Mouse (Mus musculus) retina, adult 2 months (tissue): Measurements from ENCODE around the gene C330021F23Rik.
"Not testable (repeated sequence)": the region's sequence is repeated elsewhere in the genome, so short reads cannot be mapped to it uniquely, and the experiment has no call there.

ENCODE experiments used
- DNase-seq: peaks from one replicate; pipeline ENCODE4 v3.0.0-alpha.2; 2012; ENCODE audit warnings: low read depth, low spot score

C330021F23Rik gene

DNA sequence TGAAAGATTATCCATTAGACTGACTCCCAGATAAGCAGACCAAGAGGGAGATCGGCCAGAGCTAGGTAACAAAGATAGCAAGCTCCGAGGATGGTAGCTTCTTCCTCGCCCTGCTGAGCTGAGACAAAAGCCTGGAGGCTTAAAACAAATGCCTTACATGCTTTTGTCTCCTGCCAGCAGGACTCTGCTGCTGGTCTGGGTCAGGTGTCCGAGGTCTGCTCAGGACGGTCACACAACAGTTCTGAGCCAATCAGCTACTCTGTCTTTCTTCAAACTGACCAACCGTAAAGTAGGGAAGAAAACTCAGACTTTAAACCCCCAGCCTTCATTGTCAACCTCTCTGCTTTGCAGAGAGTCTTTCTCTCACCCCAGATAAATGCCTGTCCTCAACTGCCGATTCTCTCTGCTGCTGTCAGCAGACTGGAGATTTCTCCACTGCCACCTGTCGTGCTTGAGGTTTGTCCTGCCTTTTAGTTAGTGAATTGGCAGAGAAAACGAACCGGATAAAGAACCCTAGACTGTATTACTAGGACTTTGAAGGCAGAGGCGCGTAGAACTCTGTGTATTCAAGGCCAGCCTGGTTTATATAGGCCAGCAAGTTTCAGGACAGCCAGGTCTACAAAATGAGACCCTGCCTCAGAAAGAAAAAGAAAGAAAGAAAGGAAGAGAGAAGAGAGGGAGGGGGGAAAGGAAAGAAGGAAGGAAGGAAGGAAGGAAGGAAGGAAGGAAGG, at the start of gene C330021F23Rik:
Gene C330021F23Rik (plus strand): TSS at position 350 of the 731 bp plus-strand sequence.
- DNase-seq: no peak

DNA sequence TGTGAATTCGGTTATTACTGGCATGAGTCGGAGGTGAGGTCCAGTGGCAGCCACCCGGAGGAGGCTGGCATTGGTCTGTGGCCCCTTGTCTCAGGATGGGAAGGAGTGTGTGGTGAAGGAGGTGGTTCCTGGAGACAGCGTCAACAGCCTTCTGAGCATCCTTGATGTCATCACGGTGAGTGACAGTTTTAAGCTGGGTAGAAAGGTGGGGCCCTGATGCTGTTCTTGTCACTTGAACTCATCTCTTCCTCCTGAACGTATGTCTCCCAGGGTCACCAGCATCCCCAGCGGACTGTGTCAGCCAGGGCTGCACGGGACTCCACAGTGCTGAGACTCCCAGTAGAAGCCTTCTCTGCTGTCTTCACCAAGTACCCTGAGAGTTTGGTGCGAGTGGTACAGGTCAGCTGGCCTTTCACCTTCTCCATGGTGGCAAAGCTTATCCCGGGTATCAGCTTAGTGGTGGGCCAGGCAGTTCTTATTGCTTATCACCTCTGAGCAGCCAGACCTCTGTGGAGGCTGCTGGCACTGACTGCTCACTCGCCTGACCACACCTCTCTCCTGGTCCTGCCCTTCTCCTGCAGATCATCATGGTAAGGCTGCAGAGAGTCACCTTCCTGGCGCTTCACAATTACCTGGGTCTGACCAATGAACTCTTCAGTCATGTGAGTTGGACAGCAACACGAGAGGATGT, 45.6 kb upstream of the C330021F23Rik start:
- no peak for DNase-seq

GRCm38 (mm10) chr8:3530816-3531215, 37.0 kb upstream of the C330021F23Rik start:
- no peak for DNase-seq

DNA sequence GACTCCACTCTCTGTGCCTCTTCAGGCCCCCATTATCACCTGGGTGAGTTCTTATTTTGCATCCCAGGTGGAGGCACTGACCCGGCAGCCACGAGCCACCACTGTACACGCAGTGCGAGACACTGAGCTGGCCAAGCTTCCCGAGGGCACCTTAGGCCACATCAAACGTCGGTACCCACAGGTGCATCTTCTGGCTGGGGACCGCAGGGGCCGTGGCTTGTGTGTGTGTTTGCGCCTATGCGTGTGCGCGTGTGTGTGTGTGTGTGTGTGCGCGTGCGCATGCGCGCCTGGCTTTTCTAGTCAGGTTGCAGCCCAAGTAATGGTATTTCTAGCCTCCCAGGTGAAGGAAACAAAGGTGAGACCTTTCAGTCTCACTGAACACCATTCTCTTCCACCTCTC, 35.9 kb upstream of the C330021F23Rik start:
- no peak for DNase-seq

DNA sequence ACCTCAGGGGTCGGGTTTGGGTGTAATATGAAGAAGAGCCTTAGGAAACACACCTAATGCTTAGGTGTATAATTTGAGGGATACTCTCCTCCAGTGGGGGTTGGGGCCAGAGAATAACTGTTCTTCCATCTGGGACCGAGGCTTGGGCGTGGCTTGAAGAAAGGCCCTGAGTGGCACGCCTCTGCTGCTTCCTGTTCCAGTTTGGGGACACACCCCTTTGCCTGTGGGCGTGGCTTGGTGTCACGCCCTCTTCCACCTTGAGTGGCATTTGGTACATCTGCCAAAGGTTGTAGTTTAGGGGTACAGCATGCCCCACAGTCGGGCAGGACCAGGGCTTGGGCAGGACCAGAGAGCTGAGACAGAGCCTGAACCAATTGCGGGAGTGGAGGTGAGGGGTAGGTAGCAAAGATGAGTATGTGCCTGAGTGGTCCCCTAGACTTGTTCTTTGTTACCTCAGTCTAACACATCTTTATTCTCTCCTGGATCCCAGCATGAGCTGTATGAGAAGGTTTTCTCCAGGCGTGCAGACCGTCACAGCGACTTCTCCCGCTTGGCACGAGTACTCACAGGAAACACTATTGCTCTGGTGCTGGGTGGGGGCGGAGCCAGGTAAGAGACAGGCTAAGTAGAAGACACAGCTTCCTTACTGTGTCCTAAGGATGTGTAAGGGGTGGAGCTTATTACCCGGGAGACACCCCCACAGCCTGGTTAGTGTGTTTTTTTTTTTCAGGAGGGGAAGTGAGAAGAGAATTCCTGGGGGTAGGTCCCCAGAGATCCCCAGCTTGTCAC, 31.5 kb upstream of the C330021F23Rik start:
- no peak for DNase-seq

- no peak for DNase-seq
Measured at GRCm38 (mm10) chr8:3536940-3537339, 30.9 kb upstream of the C330021F23Rik start.

- DNase-seq: no peak
Measured at GRCm38 (mm10) chr8:3537666-3538065, 30.1 kb upstream of the C330021F23Rik start.

- DNase-seq: no peak
Measured at GRCm38 (mm10) chr8:3539146-3539545, 28.6 kb upstream of the C330021F23Rik start.

DNA sequence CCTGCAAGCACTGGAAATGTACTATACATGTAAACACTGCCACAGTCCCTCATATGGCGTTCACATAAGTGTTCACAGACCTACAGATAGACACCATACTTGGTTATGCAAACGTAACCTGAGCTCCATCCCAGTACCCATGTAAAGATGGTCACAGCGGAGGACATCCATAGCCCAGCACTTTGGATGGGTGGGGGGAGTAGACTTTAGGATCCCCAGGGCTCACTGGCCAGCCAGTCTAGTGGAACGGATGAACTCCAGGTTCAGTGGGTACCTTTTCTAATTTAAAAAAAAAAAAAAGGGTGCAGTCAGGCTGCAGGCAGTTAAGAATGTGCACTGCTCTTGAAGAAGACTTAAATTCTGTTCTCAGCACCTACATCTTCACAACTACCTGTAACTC, 27.7 kb upstream of the C330021F23Rik start:
- DNase-seq: no peak

DNA sequence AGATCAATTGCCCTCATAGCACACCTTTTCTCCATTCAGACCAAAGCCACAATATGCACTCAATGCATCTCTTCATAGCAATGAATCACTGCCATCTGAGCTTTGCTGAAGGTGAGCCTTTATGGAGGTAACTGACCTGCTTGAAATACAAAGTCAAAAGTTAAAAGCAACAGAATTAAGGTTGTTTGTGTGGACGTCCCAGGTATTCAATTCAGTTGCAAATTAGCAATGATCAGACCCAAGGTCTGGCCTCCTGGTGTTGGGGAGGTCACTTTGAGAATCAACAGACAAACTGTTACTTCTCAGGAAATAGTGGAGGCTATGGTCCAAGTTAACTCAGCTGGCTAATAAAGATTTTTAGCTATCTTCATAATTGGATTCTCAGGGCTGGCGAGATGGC, 21.3 kb upstream of the C330021F23Rik start:
- DNase-seq: no peak

DNA sequence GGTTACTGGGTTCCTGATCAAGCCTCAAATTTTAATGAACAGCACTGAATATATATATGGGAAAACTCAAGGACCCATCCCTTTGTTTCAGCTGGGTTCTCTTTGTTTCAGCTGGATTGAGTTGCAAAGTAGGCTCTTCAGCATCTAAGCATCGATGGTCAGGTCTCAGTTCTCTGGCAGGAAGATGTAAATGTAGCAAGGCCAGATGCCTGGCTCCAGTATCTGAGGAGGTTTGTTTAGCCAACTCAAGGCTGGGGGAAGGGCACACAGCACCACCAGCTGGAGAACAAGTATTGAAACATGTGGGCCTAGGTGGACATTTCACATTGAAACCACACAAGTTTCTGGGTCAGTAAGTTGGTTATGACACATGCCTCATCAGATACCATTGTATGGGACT, 15.6 kb upstream of the C330021F23Rik start:
- no peak for DNase-seq

- no peak for DNase-seq
Measured at GRCm38 (mm10) chr8:3556114-3556513, 11.7 kb upstream of the C330021F23Rik start.

DNA sequence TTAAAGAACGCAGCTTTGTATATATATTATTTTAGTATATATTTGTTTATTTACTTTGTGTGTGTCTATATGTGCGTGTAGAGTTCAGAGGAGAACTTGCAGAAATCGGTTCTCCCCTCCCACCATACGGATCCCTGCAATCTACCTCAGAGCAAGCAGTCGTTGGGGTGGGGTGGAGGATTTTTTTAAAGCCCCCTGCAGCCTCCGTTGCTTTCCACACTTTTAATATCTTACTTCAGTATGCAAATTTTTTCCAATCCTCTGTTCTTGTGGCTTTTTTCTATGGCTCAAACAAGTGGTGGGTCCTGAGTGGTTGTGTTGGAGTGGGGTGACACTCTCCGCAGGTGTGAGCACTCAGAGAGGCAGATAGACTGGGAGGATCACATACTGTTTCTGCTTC, 588 bp downstream of the C330021F23Rik start:
- DNase-seq: no peak

DNA sequence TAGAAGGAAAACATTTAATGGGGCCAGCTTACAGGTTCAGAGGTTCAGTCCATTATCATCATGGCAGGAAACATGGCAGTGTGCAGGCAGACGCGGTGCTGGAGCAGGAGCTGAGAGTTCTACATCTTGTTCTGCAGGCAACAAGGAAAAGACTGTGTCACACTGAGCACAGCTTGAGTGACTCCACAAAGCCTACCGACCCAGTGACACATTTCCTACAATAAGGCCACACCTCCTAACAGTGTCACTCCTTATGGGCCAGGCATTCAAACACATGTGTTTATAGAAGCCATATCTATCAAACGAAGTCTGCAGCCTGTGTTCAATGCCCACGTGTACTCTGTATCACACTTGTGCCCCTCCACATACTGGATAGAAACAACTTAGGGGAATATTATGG, 2.0 kb downstream of the C330021F23Rik start:
- DNase-seq: no peak

DNA sequence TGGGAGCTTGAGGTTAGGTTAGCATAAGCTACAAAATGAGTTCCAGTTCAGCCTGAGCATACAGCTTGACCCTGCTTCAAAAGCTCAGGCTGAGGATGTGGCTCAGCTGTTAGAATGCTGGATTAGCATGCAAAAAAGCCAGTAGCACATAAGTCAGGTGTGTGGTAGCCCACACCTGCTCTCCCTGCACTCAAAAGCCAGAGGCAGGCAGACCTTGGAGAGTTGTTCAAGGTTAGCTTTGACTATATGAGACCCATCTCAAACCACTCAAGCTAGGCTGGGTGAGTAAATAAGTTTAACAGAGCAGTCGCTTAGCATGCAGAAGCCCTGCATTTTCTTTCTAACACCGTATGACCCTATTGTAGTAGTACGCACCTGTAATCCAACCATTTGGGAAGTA, 6.8 kb downstream of the C330021F23Rik start:
- DNase-seq: no peak

DNA sequence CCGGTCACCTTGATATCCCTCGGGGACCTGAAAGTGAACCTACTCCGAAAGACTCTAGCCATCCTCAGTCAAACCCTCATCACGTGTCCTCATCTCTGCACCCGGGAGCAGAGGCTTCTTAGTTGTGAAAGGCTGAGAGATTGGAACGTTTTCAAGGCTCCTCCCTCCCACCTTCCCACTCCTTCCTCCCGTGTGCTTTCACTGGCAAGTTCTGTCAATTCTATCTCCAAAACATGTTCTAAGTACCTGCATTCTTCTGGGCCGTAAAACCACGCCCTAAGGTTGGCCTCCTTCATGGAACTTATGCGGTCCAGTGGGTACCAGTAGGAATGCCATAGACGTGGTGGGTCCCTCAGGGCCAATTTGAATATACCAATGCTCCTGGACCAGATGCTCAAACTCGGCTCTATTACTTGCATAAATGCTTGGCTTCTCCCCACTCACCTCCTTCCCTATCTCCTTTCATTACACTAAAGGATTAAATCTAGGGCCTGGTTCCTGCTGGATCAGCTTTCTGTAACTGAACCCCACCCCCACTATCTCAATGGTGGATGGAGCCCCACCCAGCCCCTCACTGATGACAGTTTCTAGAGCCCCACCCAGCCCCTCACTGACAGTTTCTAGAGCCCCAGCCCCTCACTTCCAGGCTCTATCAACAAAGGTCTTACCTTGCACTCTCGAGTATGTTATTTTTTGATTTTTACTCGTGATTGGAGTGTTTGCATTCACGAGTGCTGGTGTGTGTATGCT, 8.6 kb downstream of the C330021F23Rik start:
- DNase-seq: no peak

DNA sequence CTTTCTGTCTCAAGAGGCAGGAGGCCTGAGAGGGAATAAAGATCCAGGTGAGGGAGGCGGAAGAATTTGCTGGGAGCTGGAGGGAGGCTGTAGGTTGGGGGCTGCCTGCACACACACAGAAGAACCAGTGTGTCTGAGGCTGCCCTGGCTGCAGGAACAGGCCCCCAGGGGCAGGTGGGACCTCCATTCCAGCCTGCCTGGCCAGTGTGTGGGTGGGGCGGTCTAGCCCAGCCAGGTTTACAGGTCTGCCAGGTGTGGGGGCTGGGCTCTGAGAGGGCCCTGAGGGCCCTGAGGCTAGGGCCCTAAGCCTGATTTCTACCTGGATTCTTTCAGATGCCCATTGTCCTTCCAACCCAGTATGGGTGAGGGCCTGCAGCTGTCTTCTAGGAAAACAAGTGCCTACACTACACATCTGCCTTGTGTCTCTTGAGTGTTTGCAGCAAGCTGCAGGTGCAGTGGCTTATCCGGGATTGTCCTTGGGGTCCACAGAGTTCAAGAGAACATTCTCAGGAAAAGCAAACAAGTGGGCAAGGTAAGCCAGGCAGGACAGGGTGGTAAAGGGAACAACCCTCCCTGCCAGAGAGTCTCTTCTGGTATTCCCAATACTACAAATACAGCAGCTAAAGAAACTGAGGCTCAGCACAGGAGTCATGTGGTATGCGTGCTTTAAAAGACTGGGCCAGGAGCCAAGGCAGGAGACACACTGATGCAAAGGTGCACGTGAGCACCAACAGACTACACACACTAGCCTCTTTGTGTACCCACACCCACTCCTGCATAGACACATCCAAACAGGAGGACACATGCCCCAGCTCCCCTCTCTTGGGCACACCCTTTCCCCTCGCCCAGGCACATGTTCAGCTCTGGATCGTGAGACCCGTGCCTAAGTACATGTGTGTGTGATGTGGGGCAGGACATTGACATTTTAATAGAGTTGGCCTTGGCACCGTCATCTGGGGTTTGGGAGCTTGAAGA, 11.9 kb downstream of the C330021F23Rik start:
- no peak for DNase-seq

- not testable (repeated sequence) for DNase-seq
Measured at GRCm38 (mm10) chr8:3581961-3582360, 14.2 kb downstream of the C330021F23Rik start.

GRCm38 (mm10) chr8:3586452-3586851, 18.7 kb downstream of the C330021F23Rik start:
- no peak for DNase-seq

DNA sequence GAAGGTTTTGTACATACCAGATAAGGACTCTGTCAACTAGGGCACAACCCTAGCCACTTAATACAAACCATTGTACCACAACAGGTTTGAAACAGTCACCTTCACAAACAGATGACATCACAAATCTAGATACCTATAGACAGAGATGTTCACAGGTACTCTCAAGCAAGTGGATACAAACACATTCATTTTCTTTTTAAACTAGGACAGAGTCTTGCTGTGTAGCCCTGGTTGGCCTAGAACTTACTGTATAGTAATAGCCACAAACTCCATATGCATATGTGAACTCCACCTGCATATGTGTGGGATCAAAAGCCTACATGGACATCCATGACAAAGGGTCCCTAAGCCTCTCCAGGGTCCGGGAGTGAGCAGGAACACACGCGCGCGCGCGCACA, 19.2 kb downstream of the C330021F23Rik start, which contains the start of gene Camsap3:
Gene Camsap3 (plus strand): TSS at position 301 of the 398 bp plus-strand sequence.
- DNase-seq: no peak
